Mouse (Mus musculus): ENCODE data around the gene Csmd2.

The Csmd2 gene

GRCm38 (mm10) chr4:128342208-128342607 lies 354.6 kb downstream of the Csmd2 start:
- no peak for DNase-seq

DNA sequence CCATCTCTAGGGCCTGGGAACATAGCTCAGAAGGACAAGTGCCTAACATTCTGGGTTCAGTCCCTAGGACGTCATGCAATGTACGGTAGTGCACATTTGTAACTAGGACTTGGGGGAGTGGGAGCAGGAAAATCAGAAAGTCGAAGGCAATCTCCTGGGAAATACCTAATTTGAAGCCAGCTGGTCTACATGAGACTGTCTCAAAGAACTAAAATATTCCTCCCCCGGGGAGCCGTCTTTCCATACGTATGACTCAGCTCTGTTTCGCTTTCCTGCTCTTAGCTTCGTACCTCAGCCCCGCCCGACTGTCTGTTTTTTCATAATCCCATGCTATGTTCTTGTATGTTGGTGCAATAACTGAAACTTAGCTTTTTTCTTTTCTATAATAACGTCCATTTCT lies 371.1 kb downstream of the Csmd2 start:
- no peak for DNase-seq

DNA sequence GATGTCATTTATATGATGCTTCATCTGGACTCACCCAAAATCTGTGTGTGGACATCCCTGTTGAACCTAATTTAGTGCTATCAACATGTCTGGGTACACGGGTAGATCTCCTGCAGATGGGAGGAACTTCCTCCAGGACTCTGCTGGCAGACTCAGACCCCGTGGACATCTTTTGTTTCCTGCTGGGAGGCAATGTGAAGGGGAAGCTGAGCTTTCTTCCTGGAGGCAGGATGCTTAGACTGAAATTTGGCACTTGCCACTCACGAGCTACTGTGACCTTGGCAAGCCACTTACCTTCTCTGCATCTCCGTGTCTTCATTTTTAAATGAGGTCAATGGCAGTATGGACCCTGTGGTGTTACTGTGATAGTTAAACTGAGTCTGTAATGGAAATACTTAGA lies 378.2 kb downstream of the Csmd2 start:
- DNase-seq = peak; percentile 12

- no peak for DNase-seq
Observed at GRCm38 (mm10) chr4:128368088-128368487, 380.4 kb downstream of the Csmd2 start.

GRCm38 (mm10) chr4:128371766-128372165 lies 384.1 kb downstream of the Csmd2 start:
- no peak for DNase-seq

DNA sequence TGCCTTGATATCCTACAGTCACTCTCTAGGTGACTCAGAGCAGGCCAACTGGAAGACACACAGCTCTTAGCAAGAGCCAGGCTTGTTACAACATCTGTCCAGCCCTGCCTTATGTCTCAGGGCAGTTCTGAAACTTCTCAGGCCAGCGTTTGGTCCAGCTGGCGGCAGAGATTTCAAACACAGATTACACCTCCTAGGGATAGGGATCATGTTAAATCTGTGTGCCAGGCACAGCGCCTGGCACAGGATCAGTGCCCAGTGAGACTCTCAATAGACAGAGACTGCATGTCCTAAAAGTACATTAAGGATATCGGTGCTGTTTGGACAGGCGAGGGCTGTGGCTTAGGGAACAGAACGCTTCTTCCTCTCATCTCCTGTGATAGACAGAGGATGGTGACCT lies 385.5 kb downstream of the Csmd2 start:
- DNase-seq = no peak

DNA sequence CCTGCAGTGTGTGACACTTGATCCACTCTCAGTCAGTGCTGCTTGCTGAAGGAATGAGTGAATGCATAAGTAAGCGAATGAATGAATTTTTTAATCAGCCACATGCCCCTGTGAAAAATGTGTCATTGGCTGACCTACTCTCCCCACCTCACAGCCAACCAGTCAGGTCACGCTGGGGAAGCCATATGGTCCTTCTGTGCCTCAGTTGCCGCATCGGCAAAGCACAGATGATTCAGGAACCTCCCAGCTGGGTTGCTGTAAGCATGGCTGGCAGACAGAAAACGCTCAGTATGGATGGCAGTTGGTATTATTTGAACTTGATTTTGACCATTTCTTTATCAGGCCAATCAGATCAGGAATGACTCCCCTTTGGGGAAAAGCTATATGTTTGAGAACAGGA lies 386.4 kb downstream of the Csmd2 start:
- DNase-seq = peak; percentile 23

- no peak for DNase-seq
Observed at GRCm38 (mm10) chr4:128378946-128379345, 391.3 kb downstream of the Csmd2 start.

DNA sequence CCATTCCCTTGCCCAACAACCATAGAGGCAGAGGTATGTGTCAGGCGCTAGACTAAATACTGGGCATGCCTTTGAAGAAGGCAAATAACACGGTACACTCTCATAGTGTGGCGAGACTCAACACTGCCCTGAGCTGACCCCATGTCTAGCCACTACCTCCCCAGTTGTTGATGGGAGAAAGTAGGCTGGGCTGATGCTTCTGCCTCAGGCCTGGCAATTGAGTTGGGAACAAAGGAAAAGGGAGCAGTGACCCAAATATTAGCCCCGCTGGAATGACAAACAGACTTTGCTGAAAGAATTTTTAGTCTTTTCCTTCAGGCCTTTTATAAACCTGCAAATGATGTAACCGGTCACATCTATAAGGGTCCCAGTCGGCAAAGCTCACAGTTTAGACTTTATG lies 393.7 kb downstream of the Csmd2 start:
- DNase-seq = no peak

DNA sequence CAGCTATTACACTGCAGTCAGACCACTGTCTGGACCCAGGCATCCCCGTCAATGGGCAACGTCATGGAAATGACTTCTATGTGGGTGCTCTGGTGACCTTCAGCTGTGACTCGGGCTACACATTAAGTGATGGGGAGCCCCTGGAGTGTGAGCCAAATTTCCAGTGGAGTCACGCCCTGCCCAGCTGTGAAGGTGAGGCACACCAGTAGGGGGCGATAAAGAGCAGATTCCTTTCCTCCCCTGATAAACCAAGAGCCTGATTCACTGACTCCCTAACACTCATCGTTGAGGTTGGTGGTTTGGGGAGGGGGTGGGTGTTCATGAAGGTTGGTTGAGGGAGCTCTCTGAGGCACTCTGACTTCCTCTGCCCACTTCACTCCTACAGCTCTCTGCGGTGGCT lies 396.1 kb downstream of the Csmd2 start:
- DNase-seq = no peak

DNA sequence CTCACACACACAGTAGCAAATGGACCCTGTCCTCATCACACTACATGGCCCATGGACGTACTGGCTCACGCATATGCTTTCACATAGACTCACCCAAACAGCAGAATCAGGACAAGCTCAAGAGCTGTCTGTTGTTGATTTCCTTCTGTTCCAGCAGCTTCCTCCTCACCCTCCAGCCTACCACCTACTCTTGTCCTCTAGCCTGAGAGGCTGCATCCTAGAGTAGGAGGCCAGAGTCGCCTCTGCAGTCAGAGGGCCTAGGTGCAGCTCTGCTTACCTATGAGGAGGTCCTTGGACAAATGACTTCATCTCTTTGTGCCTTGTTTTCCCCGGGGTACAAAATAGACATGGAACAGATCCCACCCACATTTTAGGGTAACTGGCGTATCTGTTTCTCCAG lies 403.8 kb downstream of the Csmd2 start:
- no peak for DNase-seq

DNA sequence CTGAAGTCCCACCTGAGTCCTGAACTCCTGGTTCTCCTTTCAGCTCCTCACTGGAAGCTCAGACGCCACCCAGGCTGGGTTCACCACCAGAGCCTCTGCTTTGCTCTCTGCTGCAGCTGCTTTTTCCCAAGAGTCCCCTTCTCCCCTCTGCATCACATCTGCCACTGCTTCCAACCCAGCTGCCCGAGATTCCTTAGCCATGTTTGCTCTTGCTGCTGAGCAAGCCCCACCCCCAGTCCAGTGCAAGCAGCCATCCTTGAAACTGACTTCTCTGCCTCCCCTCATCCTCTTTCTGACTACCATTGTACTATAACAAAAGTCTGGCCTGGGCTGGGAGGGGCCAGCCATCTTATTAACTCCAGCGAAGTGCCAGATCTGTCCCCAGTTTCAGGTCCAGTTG lies 404.6 kb downstream of the Csmd2 start:
- DNase-seq = no peak

DNA sequence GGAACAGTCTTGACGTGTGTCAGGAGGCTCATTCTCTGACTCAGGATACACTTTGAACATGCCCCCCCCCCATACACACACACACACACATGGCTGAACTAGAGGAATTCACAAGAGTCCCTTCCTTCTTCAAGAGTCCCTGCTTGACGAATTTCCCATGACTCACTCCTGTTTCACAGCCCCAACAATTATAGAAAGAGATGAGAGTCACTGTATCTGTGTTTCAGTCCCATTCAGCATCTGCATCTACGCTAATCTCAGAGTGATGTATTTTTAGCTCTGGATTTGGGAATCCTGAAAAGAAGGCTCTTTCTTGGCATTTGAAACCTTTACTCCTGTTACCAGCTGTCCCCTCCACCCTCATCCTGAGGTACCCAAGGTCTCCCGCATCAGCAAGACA lies 406.2 kb downstream of the Csmd2 start:
- no peak for DNase-seq

DNA sequence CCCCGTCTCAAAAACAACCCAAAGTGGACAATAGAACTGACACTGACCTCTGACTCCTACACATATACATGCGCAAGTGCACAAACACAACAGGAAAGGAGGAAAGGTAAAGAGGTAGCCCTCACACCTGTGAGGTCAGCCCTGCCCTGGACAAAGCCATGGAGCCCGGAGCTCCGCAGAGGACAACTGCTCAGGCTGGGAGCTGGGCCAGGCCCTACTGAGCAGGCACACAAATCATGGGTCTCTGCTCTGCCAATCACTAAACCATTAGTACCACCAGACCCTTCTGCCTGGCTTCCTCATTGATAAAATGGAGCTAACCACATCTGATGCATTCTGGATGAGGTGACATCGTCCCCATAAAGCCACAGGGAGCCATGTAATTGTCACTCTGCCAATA lies 409.0 kb downstream of the Csmd2 start:
- no peak for DNase-seq

GRCm38 (mm10) chr4:128397804-128398203 lies 410.1 kb downstream of the Csmd2 start:
- DNase-seq = peak; percentile 34

DNA sequence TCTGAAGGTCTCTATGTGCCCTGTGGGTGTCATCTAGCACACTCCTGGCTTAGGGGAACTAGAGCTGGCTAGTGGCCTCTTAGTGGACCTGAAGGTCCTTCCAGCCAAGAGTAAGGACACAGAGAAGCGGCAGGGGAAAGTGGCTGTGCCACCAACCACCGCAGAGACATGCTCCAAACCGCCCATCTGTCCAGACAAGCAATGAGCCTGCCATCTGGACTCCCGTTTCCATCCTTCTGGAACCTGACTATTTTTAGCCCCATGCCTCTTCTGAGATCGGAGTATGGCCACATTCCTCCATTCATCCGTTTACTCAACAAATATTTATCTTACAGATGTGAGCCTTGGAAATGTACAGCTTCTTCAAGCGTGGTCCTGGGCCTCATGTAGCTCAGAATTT lies 411.3 kb downstream of the Csmd2 start:
- peak; percentile 92 for DNase-seq

DNA sequence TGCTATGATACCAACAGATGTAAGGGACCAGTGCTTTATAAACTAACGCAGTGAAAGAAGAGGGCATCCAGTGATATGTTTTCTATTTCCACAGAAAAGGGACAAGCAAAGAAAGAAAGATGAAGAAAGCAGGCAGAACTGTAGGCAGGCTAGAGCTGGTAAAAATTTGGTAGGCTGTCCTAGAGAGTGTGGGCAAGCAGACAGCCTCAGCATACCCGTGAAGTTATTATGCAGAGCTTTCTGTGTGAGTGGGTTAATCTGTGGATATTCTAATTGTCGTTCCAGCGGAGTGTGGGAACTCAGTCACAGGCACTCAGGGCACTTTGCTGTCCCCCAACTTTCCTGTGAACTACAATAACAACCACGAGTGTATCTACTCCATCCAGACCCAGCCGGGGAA lies 412.4 kb downstream of the Csmd2 start:
- no peak for DNase-seq

- DNase-seq = no peak
Observed at GRCm38 (mm10) chr4:128401591-128401990, 413.9 kb downstream of the Csmd2 start.

DNA sequence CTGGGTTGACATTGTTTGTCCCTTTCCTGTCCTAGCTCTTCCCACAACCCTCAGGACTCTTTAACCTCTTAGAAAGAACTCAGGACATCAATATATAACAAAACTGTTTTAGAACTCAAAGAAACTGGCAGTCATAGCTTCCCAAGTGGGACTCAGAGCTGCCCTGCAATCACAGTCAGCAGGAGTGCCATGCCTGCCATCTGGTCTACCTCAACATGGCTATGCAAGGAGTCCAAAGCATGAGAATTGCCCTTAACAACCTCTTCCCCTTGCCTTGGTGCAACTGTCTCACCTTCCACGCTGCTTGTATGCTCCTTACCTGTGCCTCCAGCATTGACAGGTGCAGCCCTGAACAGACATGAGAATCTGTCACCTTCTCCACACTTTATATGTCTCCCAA lies 415.0 kb downstream of the Csmd2 start:
- no peak for DNase-seq

GRCm38 (mm10) chr4:128405576-128405975 lies 417.9 kb downstream of the Csmd2 start:
- DNase-seq = no peak

- no peak for DNase-seq
Observed at GRCm38 (mm10) chr4:128407084-128407845, 419.6 kb downstream of the Csmd2 start.

GRCm38 (mm10) chr4:128411941-128412630 lies 424.4 kb downstream of the Csmd2 start:
- peak; percentile 60 for DNase-seq

GRCm38 (mm10) chr4:128414741-128415140 lies 427.1 kb downstream of the Csmd2 start:
- DNase-seq = no peak

GRCm38 (mm10) chr4:128419988-128420617 lies 432.4 kb downstream of the Csmd2 start:
- DNase-seq = no peak

All from cerebellum, adult 9-11 months (tissue).